Mouse (Mus musculus) myocyte (in vitro differentiated cells): ENCODE results near the gene Sesn2. TPM values are rescaled to one million over a fixed set of nuclear protein-coding genes. Genes with fewer than 3 reads are reported as not detected.
A peak's percentile ranks its signal among the peaks of the same experiment; 100 is the strongest.

Source experiments
- H3K27me3 ChIP-seq: one replicate; pipeline ENCODE4 v1.6.1; 2011; ENCODE audit not compliant: control insufficient read depth, insufficient read depth, insufficient read length
- H3K36me3 ChIP-seq: one replicate; pipeline ENCODE4 v1.6.1; 2011; ENCODE audit not compliant: control insufficient read depth, insufficient read depth
- H3K4me2 ChIP-seq: one replicate; pipeline ENCODE4 v1.6.1; 2011; ENCODE audit warnings: low read depth, control low read depth
- H3K4me3 ChIP-seq: one replicate; pipeline ENCODE4 v1.5.1; 2011; ENCODE audit warnings: mild to moderate bottlenecking, control low read depth, moderate library complexity
- H3K79me2 ChIP-seq: one replicate; pipeline ENCODE4 v1.6.1; 2011; ENCODE audit not compliant: control insufficient read depth, insufficient read depth
- H3ac ChIP-seq: one replicate; pipeline ENCODE4 v1.6.1; 2011; ENCODE audit not compliant: control insufficient read depth, insufficient read length
- CEBPB ChIP-seq: IDR thresholded peaks from 2 replicates; pipeline ENCODE4 v1.6.1; 2011; ENCODE audit warnings: mild to moderate bottlenecking, moderate library complexity; ENCODE audit not compliant: poor library complexity, insufficient read depth, severe bottlenecking
- E2F4 ChIP-seq: IDR thresholded peaks from one replicate; pipeline ENCODE4 v1.6.1; 2011; ENCODE audit warnings: mild to moderate bottlenecking, control low read depth, moderate library complexity; ENCODE audit not compliant: insufficient read depth
- MAX ChIP-seq: IDR thresholded peaks from one replicate; pipeline ENCODE4 v1.6.1; 2011; ENCODE audit warnings: low read depth, mild to moderate bottlenecking, control low read depth
- MYOD1 ChIP-seq, 3 experiments: IDR thresholded peaks; one replicate each; pipeline ENCODE4 v1.6.1; 2011; ENCODE audit warnings: control low read depth in 2 of 3, low read depth in 2 of 3, mild to moderate bottlenecking in 2 of 3, moderate library complexity in 1 of 3; ENCODE audit not compliant: insufficient read length in 2 of 3, control insufficient read depth in 1 of 3
- MYOG ChIP-seq, 3 experiments: IDR thresholded peaks; one replicate each; pipeline ENCODE4 v1.6.1; 2011; ENCODE audit warnings: control low read depth in 2 of 3, low read depth in 2 of 3, mild to moderate bottlenecking in 2 of 3; ENCODE audit not compliant: insufficient read length in 2 of 3, control insufficient read depth in 1 of 3, insufficient read depth in 1 of 3
- POLR2A ChIP-seq: IDR thresholded peaks from one replicate; pipeline ENCODE4 v1.6.1; 2011; ENCODE audit warnings: low read depth, mild to moderate bottlenecking, control low read depth, moderate library complexity; ENCODE audit not compliant: insufficient read length
- POLR2AphosphoS2 ChIP-seq: IDR thresholded peaks from one replicate; pipeline ENCODE4 v1.6.1; 2011; ENCODE audit warnings: low read depth, control low read depth; ENCODE audit not compliant: insufficient read length
- REST ChIP-seq: IDR thresholded peaks from one replicate; pipeline ENCODE4 v1.6.1; 2011; ENCODE audit warnings: mild to moderate bottlenecking, control low read depth, moderate library complexity; ENCODE audit not compliant: insufficient read depth, insufficient read length
- SRF ChIP-seq: IDR thresholded peaks from one replicate; pipeline ENCODE4 v1.6.1; 2011; ENCODE audit warnings: low read depth; ENCODE audit not compliant: control insufficient read depth, insufficient read length
- TCF12 ChIP-seq: IDR thresholded peaks from one replicate; pipeline ENCODE4 v1.6.1; 2011; ENCODE audit warnings: mild to moderate bottlenecking, control low read depth; ENCODE audit not compliant: poor library complexity, insufficient read depth, severe bottlenecking
- TCF3 ChIP-seq: IDR thresholded peaks from one replicate; pipeline ENCODE4 v1.6.1; 2011; ENCODE audit warnings: low read depth, control low read depth; ENCODE audit not compliant: insufficient read length
- USF1 ChIP-seq: IDR thresholded peaks from one replicate; pipeline ENCODE4 v1.6.1; 2011; ENCODE audit warnings: low read depth, mild to moderate bottlenecking, control low read depth, moderate library complexity
- polyA plus RNA-seq: library from polyadenylated mRNA; unstranded; fragments of >200 nt; fragmentation: generic; extraction: Trizol; gene quantifications from one replicate; pipeline ENCODE4 v1.2.1, GENCODE M21; 2012; ENCODE audit warnings: missing spikeins

The Sesn2 gene
- polyA plus RNA-seq, 1 experiment = 71.5 TPM

GRCm38 (mm10) chr4:132501639-132502038 lies 8.7 kb downstream of the Sesn2 start:
- Histone ChIP-seq H3K4me3 (no peak overlapping the region), H3K36me3 (peaks cover 44% of the 10 kb centered on the region), H3K27me3 (no peaks in the 10 kb centered on the region), H3K4me2 (no peak overlapping the region), H3K79me2 (peaks cover 52% of the 10 kb centered on the region), H3ac (no peak overlapping the region)
- no peak for TF ChIP-seq POLR2A
- no peak for TF ChIP-seq REST
- no peak for TF ChIP-seq MYOG (IDR thresholded peaks at IDR 0.05; ENCODE audit: control insufficient read depth in 1 of 3, insufficient read depth in 1 of 3, insufficient read length in 2 of 3, low read depth in 2 of 3)
- TF ChIP-seq TCF3 = no peak
- no peak for TF ChIP-seq TCF12
- TF ChIP-seq SRF = no peak
- no peak for TF ChIP-seq MYOD1 (IDR thresholded peaks at IDR 0.05; ENCODE audit: control insufficient read depth in 1 of 3, insufficient read length in 2 of 3, low read depth in 2 of 3)
- TF ChIP-seq E2F4 = no peak
- no peak for TF ChIP-seq USF1
- TF ChIP-seq CEBPB = no peak
- TF ChIP-seq POLR2AphosphoS2 = no peak
- TF ChIP-seq MAX = no peak

- no peaks in the 10 kb centered on the region for H3K27me3 ChIP-seq
- H3K4me2 ChIP-seq = no peak overlapping the region
- H3ac ChIP-seq = no peak overlapping the region
- H3K79me2 ChIP-seq = no peaks in the 10 kb centered on the region
- H3K36me3 ChIP-seq = peaks cover 56% of the 10 kb centered on the region
- no peak overlapping the region for H3K4me3 ChIP-seq
- TF ChIP-seq MYOD1 (IDR thresholded peaks at IDR 0.05; ENCODE audit: control insufficient read depth in 1 of 3, insufficient read length in 2 of 3, low read depth in 2 of 3) (no peak), USF1 (no peak), E2F4 (no peak), MAX (no peak), MYOG (IDR thresholded peaks at IDR 0.05; ENCODE audit: control insufficient read depth in 1 of 3, insufficient read depth in 1 of 3, insufficient read length in 2 of 3, low read depth in 2 of 3) (no peak), POLR2A (no peak), REST (no peak), CEBPB (no peak), TCF3 (no peak), SRF (no peak), TCF12 (no peak)
Measured at GRCm38 (mm10) chr4:132494271-132494918, 15.9 kb downstream of the Sesn2 start.

GRCm38 (mm10) chr4:132492178-132493060 lies 17.9 kb downstream of the Sesn2 start:
- H3K4me3 ChIP-seq = no peak overlapping the region
- TF ChIP-seq POLR2A = no peak
- TF ChIP-seq POLR2AphosphoS2 = peak; percentile 18
- H3K36me3 ChIP-seq = peaks cover 44% of the 10 kb centered on the region
- H3K4me2 ChIP-seq = no peak overlapping the region
- no peaks in the 10 kb centered on the region for H3K27me3 ChIP-seq
- H3K79me2 ChIP-seq = no peaks in the 10 kb centered on the region
- H3ac ChIP-seq = no peak overlapping the region

GRCm38 (mm10) chr4:132491748-132492147 lies 18.6 kb downstream of the Sesn2 start:
- Histone ChIP-seq H3K4me2 (no peak overlapping the region), H3K36me3 (peaks cover 37% of the 10 kb centered on the region), H3ac (no peak overlapping the region), H3K4me3 (no peak overlapping the region), H3K27me3 (no peaks in the 10 kb centered on the region), H3K79me2 (no peaks in the 10 kb centered on the region)
- TF ChIP-seq POLR2A (peak; percentile 42), TCF12 (no peak), POLR2AphosphoS2 (peak; percentile 87)

GRCm38 (mm10) chr4:132491057-132491456 lies 19.2 kb downstream of the Sesn2 start:
- no peaks in the 10 kb centered on the region for H3K27me3 ChIP-seq
- H3K4me2 ChIP-seq = no peak overlapping the region
- no peaks in the 10 kb centered on the region for H3K79me2 ChIP-seq
- no peak overlapping the region for H3ac ChIP-seq
- no peak overlapping the region for H3K4me3 ChIP-seq
- H3K36me3 ChIP-seq = peaks cover 30% of the 10 kb centered on the region
- TF ChIP-seq POLR2AphosphoS2 (peak; percentile 78), CEBPB (no peak)
